Mouse (Mus musculus) CD4-positive, CD25-positive, alpha-beta regulatory T cell (primary cell): ENCODE results near the gene Pcbd1. TPM values are rescaled to one million over a fixed set of nuclear protein-coding genes. Genes with fewer than 3 reads are reported as not detected.

Experiments used
- polyA plus RNA-seq: library from polyadenylated mRNA; unstranded; fragments of 100-300 nt; shearing (Covaris generic); gene quantifications from one replicate; pipeline ENCODE4 v1.2.1, GENCODE M21; 2017

The Pcbd1 gene
- 0.53 TPM for polyA plus RNA-seq

DNA sequence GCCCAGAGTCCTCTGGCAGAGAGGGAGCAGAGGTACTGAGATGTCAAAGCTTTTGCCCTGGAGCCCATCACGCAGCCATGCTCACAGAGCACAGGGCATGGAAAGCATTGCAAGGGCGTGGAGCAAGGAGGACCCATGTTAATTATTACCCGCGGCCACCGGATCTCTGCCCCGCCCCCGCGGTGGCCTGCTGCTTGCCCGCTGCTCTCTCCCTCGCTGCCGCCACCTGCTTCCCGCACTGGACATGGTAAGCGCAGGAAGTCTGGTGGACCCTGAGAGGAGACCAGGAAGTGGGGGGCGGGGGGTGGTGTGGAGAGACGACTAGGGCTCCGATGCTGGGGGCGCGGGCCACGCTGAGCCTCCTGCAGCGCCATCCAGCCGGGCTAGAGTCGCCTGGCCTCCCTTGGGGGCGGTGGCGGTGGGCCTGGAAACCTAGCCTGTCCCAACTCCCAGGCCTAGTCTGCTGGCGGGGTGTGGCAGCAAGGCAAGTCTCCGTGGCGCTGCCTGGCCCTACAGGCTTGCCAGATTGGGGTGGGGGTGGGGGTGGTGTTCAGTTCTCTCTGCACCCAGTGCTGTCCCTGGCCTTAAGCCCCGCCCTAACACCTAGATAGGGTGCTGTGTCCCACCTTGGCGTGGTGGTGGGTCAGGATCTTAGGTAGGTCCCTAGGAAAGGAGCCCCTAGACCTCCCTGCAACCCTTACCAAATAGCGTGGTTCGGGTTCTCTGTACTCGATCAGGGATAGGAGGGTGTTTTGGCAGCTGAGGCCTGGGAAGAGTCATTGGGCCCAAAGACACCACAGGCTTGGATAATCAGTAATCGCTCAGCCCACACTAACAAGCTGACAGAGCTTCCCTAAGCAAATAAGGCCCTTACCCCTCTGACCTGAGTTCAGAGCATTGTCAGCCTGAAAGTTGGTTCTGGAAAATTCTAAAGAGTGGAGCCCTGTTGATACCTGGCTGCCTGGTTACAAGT lies at the start of gene Pcbd1:
Gene Pcbd1, plus strand, starts transcription at position 162 of the 973 bp plus-strand sequence.

Other genes with a start within 250 kb of the Pcbd1 start
- 73.1 TPM for gene Sgpl1, start 58.4 kb downstream of the Pcbd1 start, polyA plus RNA-seq
- gene Tbata, start 82.6 kb downstream of the Pcbd1 start, polyA plus RNA-seq, result not detected
- 0.06 TPM for gene Adamts14, start 184.1 kb downstream of the Pcbd1 start, polyA plus RNA-seq
- 9.2 TPM for gene Prf1, start 208.5 kb downstream of the Pcbd1 start, polyA plus RNA-seq